Mouse (Mus musculus): ENCODE results near the gene Afap1l2. TPM values are rescaled to one million over a fixed set of nuclear protein-coding genes. Genes with fewer than 3 reads are reported as not detected.

The Afap1l2 gene
- polyA plus RNA-seq, 1 experiment = not detected

DNA sequence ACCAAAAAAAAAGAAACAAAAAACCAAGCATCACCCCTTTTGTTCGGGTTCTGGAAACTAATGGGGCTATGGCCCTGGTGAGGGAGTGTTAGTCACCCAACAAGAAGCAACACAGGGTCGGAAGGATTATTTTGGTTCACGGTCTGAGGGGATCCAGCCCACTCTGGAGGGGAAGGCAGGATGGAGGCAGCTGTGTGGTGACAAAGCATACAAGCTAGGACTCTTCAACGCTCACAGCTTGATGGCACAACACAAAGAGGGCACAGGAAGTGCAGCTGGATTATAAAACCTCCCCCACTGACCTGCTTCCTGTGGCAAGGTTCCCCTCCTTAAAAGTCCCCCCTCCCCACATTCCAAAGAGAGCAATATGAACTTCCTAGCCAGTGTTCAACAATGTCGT is 44.2 kb downstream of the Afap1l2 start:
- TF ChIP-seq GATA1 (IDR thresholded peaks at IDR 0.05; ENCODE audit: low read length) = no peak

DNA sequence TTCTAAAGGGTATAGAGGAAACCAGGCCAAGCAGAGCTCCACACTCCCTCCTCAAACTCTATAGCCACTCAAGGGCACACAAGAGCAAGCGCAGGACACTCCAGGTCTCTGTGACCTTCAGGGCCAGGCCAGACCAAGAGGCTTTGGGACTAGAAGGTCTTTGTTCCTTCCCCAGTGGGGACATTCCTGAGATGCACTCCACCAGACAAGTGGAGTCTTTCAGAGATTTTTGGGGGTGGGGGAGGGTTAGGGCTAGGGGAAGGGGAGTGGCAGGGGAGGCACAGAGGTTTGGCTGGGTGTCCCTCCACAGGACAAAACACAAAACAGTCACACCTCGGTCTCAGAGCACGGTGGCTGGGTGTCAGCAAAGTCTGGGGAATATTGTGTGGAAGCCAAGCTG is 48.4 kb downstream of the Afap1l2 start:
- no peak for TF ChIP-seq GATA1 (IDR thresholded peaks at IDR 0.05; ENCODE audit: low read length)

DNA sequence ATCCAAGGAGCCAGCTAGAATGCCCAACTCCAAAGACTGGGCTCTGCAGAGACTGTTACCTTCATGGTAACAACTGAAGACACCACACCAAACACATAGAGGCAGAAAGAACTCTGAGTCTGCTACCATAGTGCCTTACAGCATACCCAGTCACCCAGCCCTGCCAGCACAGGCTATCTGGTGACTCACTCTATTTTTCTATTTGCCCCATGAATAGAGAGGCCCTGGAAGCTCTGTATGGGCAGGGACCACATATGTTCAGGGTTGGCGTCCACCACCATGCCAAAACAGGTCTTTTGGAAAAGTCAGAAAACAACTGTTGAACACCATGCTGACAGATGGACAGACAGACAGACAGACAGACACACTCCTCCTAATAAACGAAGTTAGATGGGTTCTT is 49.0 kb downstream of the Afap1l2 start:
- no peak for TF ChIP-seq GATA1 (IDR thresholded peaks at IDR 0.05; ENCODE audit: low read length)

DNA sequence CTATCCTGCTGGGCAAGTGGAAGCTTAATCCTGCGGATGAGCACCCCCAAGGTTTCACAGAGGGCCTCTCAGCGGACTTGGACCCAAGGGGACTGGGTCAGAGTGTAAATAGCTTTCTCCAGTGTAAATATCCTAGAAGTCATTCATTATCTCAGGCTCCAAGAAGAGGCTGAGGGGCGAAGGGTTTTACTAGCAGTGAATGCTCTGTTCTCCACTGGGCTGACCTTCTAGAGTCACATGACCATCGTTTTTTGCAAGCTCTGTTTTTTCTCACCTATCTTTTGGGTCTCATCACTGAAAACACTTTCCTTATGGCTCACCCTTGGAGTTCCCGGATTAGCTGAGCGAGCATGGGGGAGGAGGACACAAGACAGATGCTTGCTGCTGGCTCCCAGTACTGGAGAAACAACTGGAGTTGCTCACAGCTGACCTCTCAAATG is 49.4 kb downstream of the Afap1l2 start:
- TF ChIP-seq GATA1 (IDR thresholded peaks at IDR 0.05; ENCODE audit: low read length) = no peak

DNA sequence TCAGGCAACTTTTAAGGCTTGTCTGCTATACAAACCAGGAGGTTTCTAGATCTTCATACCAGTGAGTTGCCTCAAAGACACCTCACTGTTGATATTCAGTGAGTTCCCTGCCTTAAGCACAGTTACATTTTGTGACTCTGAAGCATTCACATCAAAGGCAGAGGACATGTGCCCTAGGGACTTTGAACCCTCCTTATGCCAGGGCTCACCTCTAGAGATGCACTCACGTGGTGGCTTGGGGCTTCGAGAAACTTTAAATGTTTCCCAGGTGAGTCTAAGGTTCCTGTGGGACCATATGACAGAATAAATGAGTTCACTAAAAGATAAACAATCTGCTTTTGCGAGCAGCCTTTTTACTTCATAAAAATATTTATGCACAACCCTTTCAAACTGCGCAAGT is 50.0 kb downstream of the Afap1l2 start:
- no peak for TF ChIP-seq GATA1 (IDR thresholded peaks at IDR 0.05; ENCODE audit: low read length)

DNA sequence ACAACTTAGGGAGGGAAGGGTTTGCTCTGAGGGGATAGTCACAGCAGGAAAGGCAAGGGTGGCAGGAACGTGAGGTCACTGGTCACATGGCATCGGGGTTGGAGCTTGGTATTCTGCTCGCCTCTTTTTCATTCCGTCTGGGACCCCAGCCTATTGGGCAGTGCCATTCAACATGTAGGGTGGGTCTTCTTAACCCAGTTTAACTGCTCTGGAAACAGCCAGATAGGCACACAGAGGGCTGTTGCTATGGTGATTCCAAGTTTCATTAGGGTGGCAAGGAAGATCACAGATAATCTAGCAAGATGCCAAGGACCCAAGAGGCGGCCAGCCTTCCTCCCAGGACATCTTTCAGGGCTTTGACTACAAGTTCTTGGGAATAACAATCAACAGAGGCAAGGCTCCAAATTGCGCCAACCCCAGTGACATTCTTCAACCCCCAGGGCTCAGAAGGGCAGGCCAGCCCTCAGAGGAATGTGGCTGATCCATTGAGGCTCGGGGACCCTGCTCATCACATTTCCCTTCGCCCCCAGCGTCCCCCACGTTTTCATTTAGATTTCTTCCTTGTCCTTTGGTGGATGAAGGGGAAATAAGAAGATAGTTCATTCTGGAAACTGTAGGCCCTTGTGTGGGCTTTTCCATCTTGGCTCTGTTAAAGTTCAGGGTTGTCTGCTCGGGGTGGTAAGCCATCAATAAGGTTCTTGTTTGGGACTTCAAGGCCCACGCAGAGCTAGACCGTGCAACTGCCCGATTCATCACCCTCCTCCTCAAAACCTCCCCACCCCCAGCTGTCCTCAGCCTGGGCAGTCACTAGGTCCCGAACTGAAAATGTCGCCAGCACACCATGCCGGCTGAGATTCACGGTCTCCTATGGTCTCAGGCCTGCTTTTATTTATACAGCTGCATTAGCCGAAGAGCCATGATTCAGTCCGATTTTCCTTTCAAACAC is 52.2 kb downstream of the Afap1l2 start:
- TF ChIP-seq GATA1 (IDR thresholded peaks at IDR 0.05; ENCODE audit: low read length) = no peak

DNA sequence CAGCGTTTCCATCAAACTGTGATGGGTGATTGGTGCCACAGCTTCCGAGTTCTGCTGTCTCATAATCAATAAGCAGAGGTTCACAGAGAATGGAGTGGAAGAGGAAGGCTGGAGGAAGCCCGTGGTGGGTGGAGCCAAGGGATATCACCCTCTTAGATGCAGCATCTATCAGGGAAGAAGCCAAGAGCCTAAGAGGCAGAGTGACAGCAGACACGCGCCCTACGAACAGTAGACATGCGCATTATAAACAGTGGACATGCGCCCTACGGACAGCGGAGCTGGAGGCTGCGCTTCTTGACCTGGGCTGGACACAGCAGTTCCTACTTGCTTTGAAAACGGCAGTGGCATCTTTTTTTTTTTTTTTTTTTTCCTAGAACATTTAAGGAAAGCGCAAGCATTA is 53.2 kb downstream of the Afap1l2 start:
- TF ChIP-seq GATA1 (IDR thresholded peaks at IDR 0.05; ENCODE audit: low read length) = no peak

DNA sequence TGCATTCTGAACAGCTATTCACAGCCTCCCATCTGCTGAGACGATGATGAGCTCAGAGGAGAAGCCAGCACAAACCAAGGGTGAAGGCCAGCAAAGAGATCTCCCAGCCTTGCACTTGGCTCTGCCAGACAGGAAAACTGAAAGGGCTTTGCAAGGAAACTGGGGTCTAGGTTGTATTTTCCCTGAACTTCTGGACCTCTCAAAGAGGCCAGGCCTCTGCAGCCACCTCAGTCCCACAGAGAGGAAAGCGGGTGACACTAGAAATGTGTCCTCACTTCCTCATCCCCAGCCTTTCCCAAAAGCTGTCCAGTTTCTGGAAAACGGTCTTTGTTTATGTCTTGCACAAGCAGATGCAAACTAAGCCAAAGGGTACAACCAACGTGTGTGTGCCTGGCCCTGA is 54.2 kb downstream of the Afap1l2 start:
- TF ChIP-seq GATA1 (IDR thresholded peaks at IDR 0.05; ENCODE audit: low read length) = no peak

DNA sequence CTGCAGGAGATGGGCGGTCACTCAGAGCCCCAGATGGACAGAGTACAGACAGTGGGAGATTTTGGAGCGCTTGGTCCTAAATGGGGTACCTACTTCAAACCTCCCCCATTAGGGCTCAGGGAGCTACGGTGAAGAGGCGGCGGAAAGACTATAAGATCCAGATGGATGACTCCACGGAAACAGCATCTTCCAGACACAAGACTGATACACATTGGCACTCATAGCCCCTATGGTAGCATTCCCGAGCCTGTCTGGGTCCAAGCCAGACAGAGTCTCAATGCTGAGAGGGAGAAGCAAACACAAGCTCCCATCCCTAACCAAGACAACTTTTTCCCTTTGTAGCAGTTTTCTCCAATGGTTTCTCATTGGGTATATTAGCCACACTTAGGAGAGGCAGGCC is 57.2 kb downstream of the Afap1l2 start:
- TF ChIP-seq GATA1 (IDR thresholded peaks at IDR 0.05; ENCODE audit: low read length) = no peak

DNA sequence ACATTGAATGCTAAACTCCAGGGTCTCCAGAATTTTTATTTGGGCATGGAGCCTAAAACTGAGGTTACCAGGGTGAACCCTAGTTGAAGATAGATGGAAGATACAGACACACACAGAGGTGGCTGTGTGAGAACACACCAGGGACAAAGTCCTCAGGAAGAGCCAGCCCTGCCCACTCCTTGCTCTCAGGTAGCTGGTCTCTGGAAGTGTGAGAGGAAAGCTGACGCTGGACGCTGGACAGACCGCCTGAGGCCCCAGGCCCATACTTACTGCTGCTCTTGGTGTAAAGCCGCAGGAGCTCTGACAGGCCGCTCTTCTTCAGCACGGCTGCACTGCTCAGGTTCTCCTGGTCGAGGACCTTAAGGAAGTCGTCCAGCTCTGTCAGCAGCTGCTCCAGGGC is 58.2 kb downstream of the Afap1l2 start:
- no peak for TF ChIP-seq GATA1 (IDR thresholded peaks at IDR 0.05; ENCODE audit: low read length)

DNA sequence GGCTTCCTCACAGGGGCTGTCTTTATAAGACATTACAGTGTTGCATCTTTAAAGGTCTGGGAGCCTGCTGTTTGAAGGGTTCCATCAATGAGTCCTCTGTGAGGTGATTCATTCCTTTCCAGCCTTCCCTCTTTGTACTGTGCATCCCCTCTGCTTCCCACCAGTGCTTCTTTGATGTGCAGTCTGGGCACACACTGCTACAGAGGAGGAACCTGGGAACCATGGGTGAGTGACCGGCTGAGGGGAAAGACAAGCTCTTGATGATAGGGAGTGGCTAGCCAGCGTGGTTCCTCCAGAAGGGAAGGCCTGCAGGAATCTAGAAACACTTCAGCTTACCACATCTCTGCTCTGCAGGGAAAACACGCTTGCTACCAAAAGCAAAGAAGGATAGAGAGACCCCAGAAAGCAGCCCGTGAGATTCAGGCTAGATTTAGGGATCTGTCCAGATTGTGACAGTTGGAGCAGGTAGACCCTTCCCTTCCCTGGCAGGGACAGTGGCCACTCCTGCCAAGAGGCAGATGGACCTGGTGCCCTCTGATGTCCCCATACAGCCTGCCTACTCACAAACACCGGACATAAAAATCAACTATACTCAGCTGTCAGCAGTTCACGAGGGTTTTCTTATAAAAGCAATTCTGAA is 59.9 kb downstream of the Afap1l2 start:
- no peak for TF ChIP-seq GATA1 (IDR thresholded peaks at IDR 0.05; ENCODE audit: low read length)

DNA sequence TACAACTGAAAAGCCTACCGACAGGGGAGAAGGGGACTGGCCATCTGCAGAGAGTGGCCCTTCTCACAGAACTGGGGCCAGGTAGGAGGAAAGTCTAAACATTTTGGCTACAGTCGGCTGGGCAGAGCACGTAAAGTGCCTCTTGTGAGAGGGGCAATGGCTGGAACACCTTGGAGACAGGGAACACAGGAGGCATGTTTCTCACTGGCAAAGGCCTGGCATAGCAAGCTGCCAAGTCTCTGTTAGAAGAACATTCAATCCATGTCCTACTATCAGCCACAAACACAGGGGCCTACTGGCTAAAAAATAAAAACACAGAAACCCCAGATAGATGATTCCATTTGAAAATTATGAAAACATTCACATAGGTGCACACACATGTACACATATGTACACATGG is 61.3 kb downstream of the Afap1l2 start:
- no peak for TF ChIP-seq GATA1 (IDR thresholded peaks at IDR 0.05; ENCODE audit: low read length)

DNA sequence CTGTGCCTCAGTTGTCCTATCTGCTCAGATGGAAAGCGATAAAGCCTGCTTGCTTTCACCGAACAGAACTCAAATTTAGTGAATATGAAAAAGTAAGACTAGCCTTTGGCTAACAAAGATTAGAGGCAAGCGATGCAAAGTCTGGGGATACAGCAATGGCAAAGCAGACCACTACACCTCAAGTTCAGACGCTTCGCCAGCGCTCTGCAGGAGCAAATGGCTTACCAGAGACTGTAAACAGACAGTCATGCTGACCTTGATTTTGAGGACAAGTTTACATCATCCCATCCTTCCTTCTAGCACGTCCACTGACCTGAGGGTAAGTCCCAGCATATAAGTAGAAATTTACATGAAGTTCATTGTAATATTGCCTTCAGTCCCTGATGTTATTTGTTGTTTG is 61.8 kb downstream of the Afap1l2 start:
- no peak for TF ChIP-seq GATA1 (IDR thresholded peaks at IDR 0.05; ENCODE audit: low read length)

DNA sequence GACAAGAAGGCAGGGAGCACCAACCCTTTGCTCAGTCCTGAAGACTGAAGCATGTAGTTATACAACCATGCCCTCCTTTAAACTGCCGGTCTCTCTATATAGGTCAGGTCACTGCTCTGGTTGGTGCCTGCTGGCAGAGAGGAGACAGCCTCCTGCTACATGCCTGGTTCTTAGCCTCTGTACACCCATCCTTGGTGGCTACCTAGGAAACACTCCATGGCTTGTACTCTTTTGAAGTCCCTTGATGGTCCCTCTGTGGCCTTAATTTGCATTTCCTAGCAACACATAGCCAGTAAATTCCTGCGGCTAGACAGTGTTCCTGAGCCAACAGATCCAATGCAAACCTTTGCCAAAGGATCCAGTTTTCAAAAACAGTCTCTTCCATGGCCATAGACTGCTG is 62.4 kb downstream of the Afap1l2 start:
- TF ChIP-seq GATA1 (IDR thresholded peaks at IDR 0.05; ENCODE audit: low read length) = no peak

DNA sequence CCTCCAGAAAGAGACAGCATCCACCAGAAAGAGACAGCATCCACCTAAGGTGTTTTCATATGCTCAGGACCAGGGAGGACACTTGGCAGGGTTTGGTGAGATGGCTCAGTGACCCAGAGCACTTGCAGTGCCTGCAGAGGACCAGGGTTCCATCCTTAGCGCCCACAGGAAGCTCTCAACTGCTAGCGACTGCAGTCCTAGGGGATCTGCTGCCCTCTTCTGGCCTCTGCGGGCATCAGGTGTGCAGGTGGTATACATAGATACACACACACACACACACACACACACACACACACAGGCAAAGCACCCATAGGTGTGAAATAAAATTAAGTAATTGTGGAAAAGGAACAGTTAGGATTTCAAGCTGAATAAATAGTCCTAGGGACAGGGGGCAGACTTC is 63.2 kb downstream of the Afap1l2 start:
- no peak for TF ChIP-seq GATA1 (IDR thresholded peaks at IDR 0.05; ENCODE audit: low read length)

DNA sequence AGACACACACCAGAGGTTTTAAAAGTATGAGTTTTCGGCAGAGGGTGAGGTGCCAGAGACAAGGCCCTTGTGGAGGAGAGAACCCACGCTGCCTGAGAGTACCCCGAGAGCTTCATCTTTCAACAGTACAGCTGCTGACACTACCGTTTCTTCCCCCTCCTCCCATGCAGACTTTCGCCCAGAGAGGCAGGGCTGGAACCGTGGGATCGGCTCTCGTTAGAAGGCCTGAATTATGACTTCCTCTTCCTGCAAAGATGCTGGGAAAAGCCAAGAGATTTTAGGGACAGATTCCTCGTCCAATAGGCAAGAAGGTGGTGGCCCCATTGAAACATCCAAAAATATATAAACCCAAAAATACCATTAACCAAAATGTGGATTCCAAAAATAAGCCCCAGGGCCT is 63.8 kb downstream of the Afap1l2 start:
- TF ChIP-seq GATA1 (IDR thresholded peaks at IDR 0.05; ENCODE audit: low read length) = no peak

DNA sequence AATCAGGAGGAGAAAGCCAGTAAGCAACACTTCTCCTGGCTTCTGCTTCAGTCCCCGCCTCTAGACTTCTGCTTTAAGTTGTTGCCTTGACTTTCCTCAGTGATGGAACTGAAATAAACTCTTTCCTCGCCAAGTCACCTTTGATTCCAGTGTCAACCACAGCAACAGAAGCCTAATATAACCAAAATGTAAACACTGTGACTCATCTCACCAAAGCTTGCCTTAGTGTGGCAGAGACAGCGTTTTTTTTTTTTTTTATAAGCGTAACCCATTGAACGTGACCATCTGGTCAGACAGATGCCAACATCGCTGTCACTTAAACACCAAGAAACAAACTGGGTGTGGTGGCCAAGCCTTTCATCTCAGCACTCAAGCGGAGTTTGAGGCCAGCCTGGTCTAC is 65.8 kb downstream of the Afap1l2 start:
- TF ChIP-seq GATA1 (IDR thresholded peaks at IDR 0.05; ENCODE audit: low read length) = no peak
